Mouse (Mus musculus) testis, postnatal 14 days (tissue): Measurements from ENCODE around the gene Chgb.

Experiments
- DNase-seq: peaks from one replicate; pipeline ENCODE4 v3.0.0; 2021; ENCODE audit warnings: low spot score

Gene Chgb

DNA sequence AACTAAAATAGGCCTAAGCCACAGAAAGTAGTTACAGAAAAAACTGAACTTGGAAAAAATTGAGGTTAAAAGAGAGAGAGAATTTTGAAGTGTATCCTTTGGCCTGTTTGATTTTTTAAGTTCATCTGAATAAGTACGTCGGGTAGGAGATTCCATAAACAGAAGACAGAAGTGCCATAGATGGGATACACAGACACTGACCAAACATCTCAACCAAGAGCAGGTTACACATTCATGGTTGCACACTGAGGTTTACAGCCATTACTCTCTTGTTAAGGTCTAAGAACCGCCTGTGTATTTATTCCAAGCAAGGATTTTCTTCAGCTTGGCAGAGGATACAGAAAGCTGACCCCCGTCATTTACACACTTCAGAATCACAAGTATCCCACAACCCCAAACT, at the start of gene Chgb:
Gene Chgb (plus strand): TSS at position 301 of the 400 bp plus-strand sequence.
- no peak for DNase-seq

- DNase-seq, result no peak
Measured at GRCm38 (mm10) chr2:132732940-132733339, 48.1 kb upstream of the Chgb start.

DNA sequence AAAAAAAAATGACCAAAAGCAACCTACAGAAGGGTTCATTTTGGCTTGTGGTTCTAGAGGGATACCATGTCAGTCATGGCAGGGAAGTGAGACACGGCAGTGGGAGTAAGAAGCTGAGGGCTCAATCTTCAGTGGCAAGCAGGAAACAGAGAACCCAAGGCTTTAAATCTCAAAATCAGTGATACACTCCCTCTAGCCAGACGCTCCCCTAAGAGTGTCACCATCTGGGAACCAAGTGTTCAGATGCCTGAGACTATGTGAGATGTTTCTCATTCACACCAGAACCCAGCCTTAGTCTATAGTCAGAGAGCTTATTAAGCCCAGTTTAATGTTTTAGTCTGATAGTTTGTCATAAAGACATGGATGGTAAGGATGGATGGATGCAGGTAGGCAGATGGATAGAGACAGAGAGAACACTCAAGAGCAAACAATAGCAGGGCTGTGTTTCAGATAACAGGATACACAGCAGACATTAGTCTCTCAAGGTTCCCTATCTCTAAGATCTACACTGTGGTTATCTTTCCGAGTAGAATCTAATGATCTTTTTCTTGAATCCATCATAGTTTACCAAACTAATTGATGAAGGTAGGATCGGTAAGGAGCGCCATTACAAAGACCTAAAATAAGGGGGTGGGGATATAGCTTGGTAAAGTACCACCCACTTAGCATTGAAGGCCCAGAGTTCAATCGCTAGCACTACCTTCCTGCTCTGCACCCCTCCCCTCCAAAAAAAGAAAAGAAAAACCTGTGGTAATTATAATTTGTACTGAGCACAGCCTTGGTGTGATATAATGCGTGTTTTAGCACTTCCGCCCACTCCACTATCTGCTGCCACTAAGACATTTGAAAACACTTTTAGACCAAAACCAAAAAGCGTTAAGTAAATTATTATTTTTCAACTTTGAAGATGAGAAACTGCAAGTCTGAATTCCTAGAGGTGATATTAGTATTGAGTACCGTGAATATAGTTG, 47.2 kb upstream of the Chgb start:
- no peak for DNase-seq

DNA sequence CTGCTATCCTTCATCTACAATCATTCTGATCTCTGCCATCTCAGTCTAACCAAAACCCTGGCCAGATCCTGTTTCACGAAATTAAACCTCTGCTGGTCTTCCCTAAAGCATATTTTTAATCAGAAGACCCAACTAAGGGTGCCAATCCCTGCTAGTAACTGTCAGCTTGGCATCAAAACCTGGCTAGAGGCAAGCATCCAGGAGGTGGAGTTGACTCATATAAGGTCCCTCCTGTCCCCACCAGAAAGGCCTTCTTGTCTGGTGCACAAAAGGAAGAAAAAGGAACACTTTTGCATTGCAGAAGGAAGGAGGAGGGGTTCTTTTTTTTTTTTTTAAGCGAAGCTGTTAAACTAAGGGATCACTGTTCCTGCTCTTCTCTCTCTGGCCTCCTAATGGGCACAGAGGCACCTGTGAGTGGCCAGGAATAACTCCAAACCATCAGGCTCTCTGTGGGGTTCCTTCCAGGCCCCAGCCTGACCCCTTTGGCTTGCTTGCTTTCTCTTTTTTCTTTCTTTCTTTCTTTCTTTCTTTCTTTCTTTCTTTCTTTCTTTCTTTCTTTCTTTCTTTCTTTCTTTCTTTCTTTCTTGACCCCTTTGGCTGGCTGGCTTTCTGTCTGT, 42.2 kb upstream of the Chgb start:
- DNase-seq, result no peak

- DNase-seq, result peak; percentile 14
Measured at GRCm38 (mm10) chr2:132741862-132742347, 39.2 kb upstream of the Chgb start.

DNA sequence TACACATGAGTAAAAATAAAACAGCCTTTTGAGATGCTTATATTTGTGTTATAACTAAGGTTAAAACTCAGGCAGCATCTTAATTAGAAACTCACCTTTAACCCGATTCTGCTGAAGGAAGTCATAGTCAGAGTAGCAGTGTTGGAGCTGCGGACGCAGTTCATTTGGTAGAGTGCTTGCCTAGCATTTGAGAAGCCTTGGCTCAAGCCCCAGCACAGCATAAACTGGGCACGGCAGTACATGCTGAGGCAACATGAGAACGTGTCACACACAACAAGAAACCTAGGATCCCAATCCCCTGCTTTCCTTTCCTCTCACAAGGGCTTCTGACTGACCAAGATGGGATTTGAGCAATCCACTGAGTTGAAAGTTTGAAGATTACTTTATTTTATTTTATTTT, 36.2 kb upstream of the Chgb start:
- DNase-seq, result no peak

- no peak for DNase-seq
Measured at GRCm38 (mm10) chr2:132746108-132746507, 35.0 kb upstream of the Chgb start.

DNA sequence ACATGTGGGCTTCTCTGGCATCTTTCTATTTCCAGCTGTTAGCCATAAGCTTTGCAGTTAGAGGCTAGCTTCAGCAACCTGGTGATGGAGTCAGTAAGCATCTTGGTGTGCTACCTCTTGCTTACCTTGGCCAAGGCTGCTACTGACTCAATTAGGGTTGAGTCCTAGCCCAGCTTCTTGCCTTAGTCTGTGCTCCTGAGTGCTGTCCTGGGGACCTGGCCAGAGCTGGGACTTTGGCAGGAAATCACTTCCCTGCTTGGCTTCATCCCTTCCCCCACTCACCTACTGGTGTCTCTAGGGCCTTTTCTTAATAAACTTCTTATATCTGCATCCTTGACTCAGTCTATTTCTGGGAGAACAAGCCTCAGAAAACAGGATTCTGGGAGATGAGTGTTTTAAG, 30.4 kb upstream of the Chgb start:
- no peak for DNase-seq

DNA sequence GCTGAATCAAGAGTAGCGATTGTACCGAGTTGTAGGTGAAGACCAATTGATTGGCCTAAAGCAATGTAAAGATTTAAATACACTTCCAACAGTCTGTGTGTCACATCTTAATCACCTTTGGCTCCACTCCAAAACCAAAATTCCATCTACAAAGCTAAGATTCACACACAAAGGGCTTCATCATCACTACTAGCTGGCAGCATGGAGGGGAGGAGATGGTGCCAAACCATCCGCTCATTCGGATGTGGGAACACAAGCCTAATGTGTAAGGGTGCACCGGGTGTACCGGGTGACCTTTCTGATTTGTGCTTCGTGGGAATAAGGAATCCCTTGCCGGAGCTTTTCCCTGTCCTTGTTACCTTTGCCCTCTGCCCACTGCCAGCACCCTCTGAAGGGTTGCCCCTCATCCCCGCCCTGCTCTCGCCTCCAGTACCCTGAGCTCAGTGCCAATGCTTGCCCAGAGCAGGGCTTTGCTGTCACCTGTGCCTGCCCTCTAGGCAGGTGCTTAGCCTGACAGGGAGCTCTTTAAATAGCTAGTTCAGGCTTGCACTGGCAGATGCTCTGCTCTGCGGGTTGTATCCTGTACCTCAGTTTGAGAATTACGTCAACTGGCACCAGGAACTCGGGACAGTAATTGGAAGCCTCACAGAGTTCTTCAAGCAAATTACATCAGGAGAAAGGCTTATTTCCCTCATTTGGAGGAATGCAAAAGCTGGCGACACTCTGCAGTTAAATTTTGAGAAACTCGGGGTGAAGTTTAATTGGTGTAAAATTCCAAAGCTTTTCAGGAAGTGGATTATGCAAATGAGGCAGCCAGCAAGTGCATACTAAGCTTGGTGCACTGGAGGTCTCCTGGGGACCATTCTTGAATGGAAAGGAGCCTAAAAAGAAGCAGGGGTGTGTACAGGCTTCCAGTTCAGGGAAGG, 29.7 kb upstream of the Chgb start:
- no peak for DNase-seq

GRCm38 (mm10) chr2:132752398-132752797, 28.7 kb upstream of the Chgb start:
- no peak for DNase-seq

GRCm38 (mm10) chr2:132753137-132753536, 27.9 kb upstream of the Chgb start:
- DNase-seq, result no peak

DNA sequence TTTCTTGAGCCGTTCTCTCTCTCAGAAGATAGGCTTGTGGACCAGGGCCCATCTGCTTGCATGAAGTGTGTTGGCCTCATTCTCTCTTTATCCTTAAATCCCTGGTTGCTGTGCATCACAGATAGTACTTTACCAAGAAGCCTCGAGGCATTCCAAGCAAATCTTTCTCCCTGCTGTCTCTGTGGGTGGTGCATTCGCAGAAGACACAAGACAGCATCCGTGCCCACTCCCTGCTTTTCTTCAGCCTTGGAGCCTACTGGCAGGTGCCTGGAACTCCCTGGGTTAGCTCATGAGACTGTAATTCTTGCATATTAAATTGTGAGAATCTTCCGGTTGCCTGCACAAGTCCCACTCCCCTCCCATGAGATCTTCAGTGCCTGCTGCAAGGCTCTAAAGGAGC, 23.2 kb upstream of the Chgb start:
- DNase-seq, result no peak

DNA sequence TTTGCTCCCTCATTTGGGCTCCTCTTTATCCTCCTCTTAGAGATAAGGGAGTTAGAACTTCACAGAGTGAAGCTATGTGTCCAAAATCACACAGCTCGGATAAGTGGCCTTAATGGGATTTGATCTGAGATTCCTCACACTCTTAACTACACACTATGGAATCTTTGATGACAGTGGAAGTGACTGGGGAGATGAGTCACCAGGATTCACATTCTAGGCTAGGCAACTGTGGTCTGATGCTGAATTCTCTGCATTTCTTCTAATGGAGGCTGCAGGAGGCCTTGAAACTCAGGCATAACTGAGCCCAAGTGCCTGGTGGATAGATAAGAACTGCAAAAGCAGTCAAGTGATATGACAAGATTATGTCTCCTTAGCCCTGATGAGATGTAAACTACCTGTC, 10.3 kb upstream of the Chgb start:
- no peak for DNase-seq

DNA sequence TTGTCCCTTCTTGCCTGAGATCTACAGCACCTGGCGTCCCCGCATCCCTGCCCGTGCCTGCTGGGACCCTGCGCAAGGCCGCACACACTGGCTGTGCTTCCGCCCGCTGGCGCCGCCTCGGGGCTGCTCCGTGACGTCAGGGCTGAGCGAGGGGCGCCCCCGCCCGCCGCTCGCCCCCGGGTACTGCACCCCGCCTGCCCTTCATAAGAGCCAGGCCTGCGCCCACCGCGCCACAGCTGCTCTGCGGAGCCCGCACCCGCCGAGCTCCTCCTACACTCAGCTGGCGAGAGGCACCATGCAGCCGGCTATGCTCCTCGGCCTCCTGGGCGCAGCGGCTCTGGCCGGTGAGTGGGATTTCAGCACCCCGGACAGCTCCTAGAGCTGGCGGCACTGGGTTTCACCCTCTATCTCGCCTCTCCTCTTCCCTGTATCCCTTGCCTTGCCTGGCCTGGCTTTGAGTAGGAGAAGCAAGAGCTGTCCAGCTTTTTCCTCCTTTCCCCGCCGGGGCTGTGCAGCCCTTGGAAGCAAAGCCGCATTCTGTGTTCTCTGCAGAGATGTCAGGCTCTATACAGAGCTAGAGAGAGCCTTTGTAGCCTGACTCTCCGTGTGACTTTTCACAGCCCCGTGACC, 476 bp downstream of the Chgb start:
- peak; percentile 90 for DNase-seq

DNA sequence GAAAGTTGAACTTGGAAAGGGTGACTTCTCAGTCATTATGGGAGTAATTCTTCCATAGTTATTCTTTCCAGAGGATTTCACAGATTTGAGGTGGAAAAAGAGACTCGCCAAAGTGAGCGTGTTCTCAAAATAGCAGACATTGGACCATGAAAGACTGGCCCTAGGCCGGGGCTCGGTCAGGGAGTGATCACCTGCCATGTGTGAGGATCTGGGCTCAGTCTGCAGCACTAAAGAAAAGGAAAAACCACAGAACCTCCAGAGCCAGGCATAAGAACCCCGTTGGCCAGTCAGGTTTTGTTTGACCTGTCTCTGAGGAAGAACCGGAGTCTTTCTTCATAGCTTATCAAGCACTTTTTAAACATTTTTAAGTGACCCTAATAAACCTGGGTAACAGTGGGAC, 3.0 kb downstream of the Chgb start:
- no peak for DNase-seq

DNA sequence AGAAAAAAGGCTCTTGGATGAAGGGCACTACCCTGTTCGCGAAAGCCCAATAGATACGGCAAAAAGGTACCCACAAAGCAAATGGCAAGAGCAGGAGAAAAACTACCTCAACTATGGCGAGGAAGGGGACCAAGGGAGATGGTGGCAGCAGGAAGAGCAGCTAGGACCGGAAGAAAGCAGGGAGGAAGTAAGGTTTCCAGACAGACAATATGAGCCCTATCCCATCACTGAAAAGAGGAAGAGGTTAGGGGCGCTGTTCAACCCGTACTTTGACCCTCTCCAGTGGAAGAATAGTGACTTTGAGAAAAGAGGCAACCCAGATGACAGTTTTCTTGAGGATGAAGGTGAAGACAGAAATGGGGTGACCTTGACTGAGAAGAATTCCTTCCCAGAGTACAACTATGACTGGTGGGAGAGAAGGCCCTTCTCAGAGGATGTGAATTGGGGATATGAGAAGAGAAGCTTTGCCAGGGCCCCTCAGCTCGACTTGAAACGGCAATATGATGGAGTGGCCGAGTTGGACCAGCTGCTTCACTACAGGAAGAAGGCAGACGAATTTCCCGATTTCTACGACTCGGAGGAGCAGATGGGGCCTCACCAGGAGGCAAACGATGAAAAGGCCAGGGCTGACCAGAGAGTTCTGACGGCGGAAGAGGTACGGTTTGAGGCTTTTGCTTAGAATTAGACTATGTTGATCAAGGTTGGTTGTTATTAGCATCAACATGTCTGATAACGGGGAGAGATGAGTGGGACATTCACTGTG, 12.5 kb downstream of the Chgb start:
- no peak for DNase-seq

DNA sequence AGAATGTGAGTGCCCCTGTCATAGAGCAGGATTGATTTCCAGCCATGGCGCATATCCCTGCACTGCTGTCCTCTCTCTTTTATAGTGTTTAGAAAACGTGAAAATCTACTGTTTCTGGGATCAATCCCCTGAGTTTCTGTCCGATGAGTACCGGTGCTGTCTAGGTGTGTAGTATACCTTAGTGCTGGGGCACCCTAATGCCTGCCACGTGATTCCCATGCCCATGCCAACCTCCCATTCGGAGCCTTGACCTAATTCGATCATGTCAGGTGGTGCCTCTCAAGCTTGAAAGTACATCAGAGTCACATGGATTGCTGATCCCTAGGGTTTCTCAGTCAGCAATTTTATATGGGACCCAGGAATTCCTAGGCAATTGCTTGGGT, 13.1 kb downstream of the Chgb start:
- no peak for DNase-seq

DNA sequence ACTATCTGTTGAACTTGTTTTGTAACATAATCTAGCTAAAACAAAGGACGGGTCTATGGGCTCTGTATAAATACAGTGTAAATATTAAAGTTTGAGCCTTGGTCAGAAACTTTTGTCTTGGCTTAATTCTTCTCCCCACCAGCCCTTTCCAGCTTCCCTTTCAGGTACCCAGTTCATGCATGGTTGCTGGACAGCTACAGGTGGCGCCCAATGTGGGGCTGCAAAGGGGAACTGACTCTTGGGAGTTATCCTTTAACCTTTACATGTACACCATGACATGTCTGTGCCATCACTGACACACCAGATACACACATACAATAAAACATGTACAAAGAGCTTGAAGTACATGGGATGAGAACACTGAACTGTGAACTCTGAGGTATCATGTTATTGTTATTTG, 21.9 kb downstream of the Chgb start:
- no peak for DNase-seq

GRCm38 (mm10) chr2:132815608-132816314, 34.7 kb downstream of the Chgb start, which contains the start of the genes Trmt6 and Mcm8:
Trmt6 (minus strand) TSS chr2:132816055.
Mcm8 (plus strand) TSS chr2:132816141.
- DNase-seq, result peak; percentile 94

DNA sequence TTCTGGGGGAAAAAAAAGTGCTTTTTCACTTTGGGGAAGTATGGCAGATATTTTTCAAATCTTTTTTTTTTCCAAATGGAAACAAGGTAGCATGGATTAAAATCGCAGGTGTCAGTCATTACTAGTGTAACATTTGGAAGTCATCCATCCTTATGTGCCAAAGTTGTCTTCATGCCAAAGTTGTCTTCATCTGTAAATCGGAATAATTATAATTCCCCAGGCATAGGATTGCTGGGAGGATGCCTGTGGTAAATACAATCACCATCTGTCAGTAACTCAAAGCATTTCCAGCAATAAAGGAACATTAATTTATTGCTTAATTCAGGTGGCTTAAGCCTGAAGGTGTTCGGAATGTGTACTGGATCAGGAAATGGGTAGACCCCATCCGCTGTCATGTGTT, 60.0 kb downstream of the Chgb start:
- no peak for DNase-seq
